Mouse (Mus musculus): ENCODE data around the gene Olfr390.

Olfr390 gene

GRCm38 (mm10) chr11:73782664-73783063 is at the start of gene Olfr390:
Gene Olfr390, plus strand, starts transcription at chr11:73782964.
- no peak for DNase-seq

- DNase-seq: no peak
Observed at GRCm38 (mm10) chr11:73759115-73759514, 23.6 kb upstream of the Olfr390 start.

- DNase-seq: no peak
Observed at GRCm38 (mm10) chr11:73780613-73781012, 2.2 kb upstream of the Olfr390 start, which contains the start of gene Olfr389. Gene Olfr389, minus strand, starts transcription at chr11:73780713.

GRCm38 (mm10) chr11:73802952-73803351 is 20.2 kb downstream of the Olfr390 start, which contains the start of gene Olfr391-ps:
Gene Olfr391-ps, minus strand, starts transcription at chr11:73803052.
- no peak for DNase-seq

GRCm38 (mm10) chr11:73816949-73817348 is 34.2 kb downstream of the Olfr390 start, which contains the start of gene Olfr392:
Gene Olfr392, minus strand, starts transcription at chr11:73817049.
- DNase-seq: no peak
